8 mouse cellular contexts compared by ENCODE assay signal in the genomic region with DNA sequence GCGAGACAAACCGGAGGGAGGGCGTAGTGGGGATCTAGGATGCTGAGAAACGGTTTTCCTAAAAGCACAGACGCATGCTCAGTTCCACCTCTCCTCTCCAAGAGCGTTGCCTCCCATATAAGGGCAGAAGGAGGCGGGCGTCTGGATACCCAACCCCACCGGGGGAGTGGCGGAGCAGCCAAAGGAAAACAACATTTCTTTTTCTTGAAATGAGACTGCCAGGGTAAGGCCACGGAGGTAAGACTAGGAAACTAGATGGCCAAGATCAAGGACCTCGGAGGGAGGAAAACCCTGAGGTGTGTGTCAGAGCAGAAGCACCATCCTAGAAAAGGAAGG. TPM values are rescaled to one million over a fixed set of nuclear protein-coding genes. Genes with fewer than 3 reads are reported as not detected.
DNase-seq lines count a peak whose midpoint lies in the region; ATAC-seq and TF ChIP-seq lines count a peak whose summit lies in the region.

No protein-coding gene starts in this region.

- WGBS in forebrain, embryonic 12.5 days, result under 1% methylated on average over 12 of the region's 12 CpGs
- 3% methylated on average over 12 of the region's 12 CpGs for WGBS in heart, embryonic 15.5 days
- WGBS in liver, adult 2 months, result 2% methylated on average over 12 of the region's 12 CpGs

- DNase-seq in CD4-positive, CD25-positive, alpha-beta regulatory T cell, adult 2 months (ENCODE audit: low read depth, low spot score), result peak; percentile 48
- peak; percentile 35 for DNase-seq in c-Kit-positive CD71-negative TER-119-negative erythroid progenitor cells, embryonic 14.5 days (ENCODE audit: low read depth)
- peak; percentile 81 for DNase-seq in kidney, postnatal 10 days
- peak; percentile 80 for DNase-seq in liver, adult 2 months (ENCODE audit: extremely low read depth, low read depth, low spot score)
- peak; percentile 14 to 34 for DNase-seq in thymus, adult 18-20 months

- peaks cover 45% of the 10 kb centered on the region for H3K4me1 ChIP-seq in forebrain, embryonic 12.5 days
- H3K4me1 ChIP-seq in heart, embryonic 15.5 days (replicated peaks), result peaks cover 28% of the 10 kb centered on the region
- H3K4me1 ChIP-seq in liver, adult 2 months (ENCODE audit: control insufficient read depth, insufficient read depth, low read length), result peaks cover 21% of the 10 kb centered on the region

- H3K4me2 ChIP-seq in forebrain, embryonic 12.5 days, result peak overlapping the region; percentile 100
- H3K4me2 ChIP-seq in heart, embryonic 15.5 days, result peak overlapping the region; percentile 99
- peak overlapping the region; percentile 96 for H3K4me2 ChIP-seq in myocyte (ENCODE audit: low read depth)

- peak; percentile 66 for ATAC-seq in forebrain, embryonic 12.5 days (ENCODE audit: low FRiP score)
- 0 out of 2 replicates have a peak, but pooled peaks have one; percentile 45 for ATAC-seq in heart, embryonic 15.5 days (replicated peaks; ENCODE audit: insufficient number of reproducible peaks, insufficient read depth, low FRiP score, low read depth)

- peak overlapping the region; percentile 61; the same call in 1 of the 2 replicates for H3K27ac ChIP-seq in forebrain, embryonic 12.5 days
- no peak overlapping the region for H3K27ac ChIP-seq in heart, embryonic 15.5 days
- H3K27ac ChIP-seq in liver, adult 2 months (replicated peaks; ENCODE audit: insufficient read depth, low read depth, low read length), result 0 out of 2 replicates have a peak overlapping the region, but pooled peaks have one; percentile 47

- H3K36me3 ChIP-seq in forebrain, embryonic 12.5 days (replicated peaks), result peaks cover 9% of the 10 kb centered on the region; the same call in 1 of the 2 replicates
- H3K36me3 ChIP-seq in heart, embryonic 15.5 days, result peaks cover 12% of the 10 kb centered on the region
- no peaks in the 10 kb centered on the region for H3K36me3 ChIP-seq in liver, adult 2 months (ENCODE audit: control insufficient read depth, insufficient read depth, low read length)
- no peaks in the 10 kb centered on the region for H3K36me3 ChIP-seq in myocyte (ENCODE audit: control insufficient read depth, insufficient read depth)

- H3K9me3 ChIP-seq in forebrain, embryonic 12.5 days, result no peaks in the 10 kb centered on the region
- no peaks in the 10 kb centered on the region for H3K9me3 ChIP-seq in heart, embryonic 15.5 days (replicated peaks)

- no peak for TF ChIP-seq POLR2A in liver, adult 2 months (IDR thresholded peaks at IDR 0.05; ENCODE audit: extremely low read depth, insufficient read depth, low read length)
- TF ChIP-seq POLR2A in myocyte (IDR thresholded peaks at IDR 0.05; ENCODE audit: insufficient read length, low read depth), result no peak

- no peak overlapping the region for H3ac ChIP-seq in myocyte (ENCODE audit: control insufficient read depth, insufficient read length)

- H3K79me2 ChIP-seq in liver, adult 2 months (ENCODE audit: control insufficient read depth, insufficient read depth, low read length), result peaks cover 3% of the 10 kb centered on the region; the same call in 1 of the 2 replicates
- no peaks in the 10 kb centered on the region for H3K79me2 ChIP-seq in myocyte (ENCODE audit: control insufficient read depth, insufficient read depth)

- peak overlapping the region; percentile 27 for H3K4me3 ChIP-seq in forebrain, embryonic 12.5 days (replicated peaks)
- peak overlapping the region; percentile 35 for H3K4me3 ChIP-seq in heart, embryonic 15.5 days
- H3K4me3 ChIP-seq in liver, adult 2 months (ENCODE audit: insufficient read depth, low read depth, low read length), result peak overlapping the region; percentile 23; the same call in 1 of the 2 replicates
- H3K4me3 ChIP-seq in myocyte, result peak overlapping the region; percentile 28

- H3K9ac ChIP-seq in forebrain, embryonic 12.5 days, result peak overlapping the region; percentile 56
- H3K9ac ChIP-seq in heart, embryonic 15.5 days, result 0 out of 2 replicates have a peak overlapping the region, but pooled peaks have one; percentile 31
- H3K9ac ChIP-seq in liver, adult 2 months (ENCODE audit: low read depth, low read length), result peak overlapping the region; percentile 49

- no peak for TF ChIP-seq CTCF in liver, adult 2 months (IDR thresholded peaks at IDR 0.05; ENCODE audit: low read depth, low read length)

- H3K27me3 ChIP-seq in forebrain, embryonic 12.5 days, result peaks cover 32% of the 10 kb centered on the region
- peaks cover 14% of the 10 kb centered on the region; the same call in 1 of the 2 replicates for H3K27me3 ChIP-seq in heart, embryonic 15.5 days
- H3K27me3 ChIP-seq in liver, adult 2 months (ENCODE audit: control insufficient read depth, insufficient read depth, low read length), result no peaks in the 10 kb centered on the region
- no peaks in the 10 kb centered on the region for H3K27me3 ChIP-seq in myocyte (ENCODE audit: control insufficient read depth, insufficient read depth, insufficient read length)

TF ChIP-seq in myocyte, 11 proteins besides CTCF, POLR2A, EP300 and RAD21:
- TF ChIP-seq SRF (IDR thresholded peaks at IDR 0.05; ENCODE audit: control insufficient read depth, insufficient read length, low read depth) (peak; percentile 98), MYOD1 (IDR thresholded peaks at IDR 0.05; ENCODE audit: control insufficient read depth in 1 of 3, insufficient read length in 2 of 3, low read depth in 2 of 3) (no peak), MYOG (IDR thresholded peaks at IDR 0.05; ENCODE audit: control insufficient read depth in 1 of 3, insufficient read depth in 1 of 3, insufficient read length in 2 of 3, low read depth in 2 of 3) (no peak), USF1 (IDR thresholded peaks at IDR 0.05; ENCODE audit: low read depth) (no peak)

RNA-seq across cellular contexts. Expression of a gene that starts 38.1 kb away (rescaled TPM):
- polyA plus RNA-seq in forebrain, embryonic 12.5 days (2016; fragmentation: Nextera tagmentation; extraction: Ambion mirVana), result 43.4 and 48.3 TPM in 2 replicates
- 125 and 140 TPM in 2 replicates for polyA plus RNA-seq in heart, embryonic 15.5 days (2015; fragmentation: Nextera tagmentation; extraction: Ambion mirVana)
- 39.5 and 41.1 TPM in 2 replicates for total RNA-seq in liver, adult 2 months (2014; rRNA removed)
- 20.9 and 25.5 TPM in 2 replicates for polyA plus RNA-seq in liver, adult 2 months (2012; rRNA removed)
- 64.6 TPM for polyA plus RNA-seq in myocyte (2012; fragmentation: generic; extraction: Trizol)

RNA-seq across cellular contexts. Expression of a gene that starts 41.6 kb away (rescaled TPM):
- polyA plus RNA-seq in forebrain, embryonic 12.5 days (2016; fragmentation: Nextera tagmentation; extraction: Ambion mirVana), result 18.2 and 18.6 TPM in 2 replicates
- polyA plus RNA-seq in heart, embryonic 15.5 days (2015; fragmentation: Nextera tagmentation; extraction: Ambion mirVana), result 9.1 and 9.2 TPM in 2 replicates
- 20.3 and 22.8 TPM in 2 replicates for total RNA-seq in liver, adult 2 months (2014; rRNA removed)
- polyA plus RNA-seq in liver, adult 2 months (2012; rRNA removed), result 3.7 and 4.6 TPM in 2 replicates
- 1.1 TPM for polyA plus RNA-seq in myocyte (2012; fragmentation: generic; extraction: Trizol)

RNA-seq across cellular contexts. Expression of a gene that starts 48.7 kb away (rescaled TPM):
- 0.88 and 1.6 TPM in 2 replicates for polyA plus RNA-seq in forebrain, embryonic 12.5 days (2016; fragmentation: Nextera tagmentation; extraction: Ambion mirVana)
- polyA plus RNA-seq in heart, embryonic 15.5 days (2015; fragmentation: Nextera tagmentation; extraction: Ambion mirVana), result 8.7 and 9.2 TPM in 2 replicates
- total RNA-seq in liver, adult 2 months (2014; rRNA removed), result 14.9 and 15.7 TPM in 2 replicates
- 13.9 and 14.9 TPM in 2 replicates for polyA plus RNA-seq in liver, adult 2 months (2012; rRNA removed)
- 1.1 TPM for polyA plus RNA-seq in myocyte (2012; fragmentation: generic; extraction: Trizol)

RNA-seq across cellular contexts. Expression of a gene that starts 53.5 kb away (rescaled TPM):
- polyA plus RNA-seq in forebrain, embryonic 12.5 days (2016; fragmentation: Nextera tagmentation; extraction: Ambion mirVana), result 3.9 and 6.5 TPM in 2 replicates
- polyA plus RNA-seq in heart, embryonic 15.5 days (2015; fragmentation: Nextera tagmentation; extraction: Ambion mirVana), result 978 and 1,330 TPM in 2 replicates
- 1.3 and 2.4 TPM in 2 replicates for total RNA-seq in liver, adult 2 months (2014; rRNA removed)
- 5.5 and 6.6 TPM in 2 replicates for polyA plus RNA-seq in liver, adult 2 months (2012; rRNA removed)
- polyA plus RNA-seq in myocyte (2012; fragmentation: generic; extraction: Trizol), result 915 TPM

RNA-seq across cellular contexts. Expression of a gene that starts 54.5 kb away (rescaled TPM):
- 0.54 TPM in 1 of 2 replicates, not detected in the other for polyA plus RNA-seq in forebrain, embryonic 12.5 days (2016; fragmentation: Nextera tagmentation; extraction: Ambion mirVana)
- 236 and 268 TPM in 2 replicates for polyA plus RNA-seq in heart, embryonic 15.5 days (2015; fragmentation: Nextera tagmentation; extraction: Ambion mirVana)
- 0.55 TPM in 1 of 2 replicates, not detected in the other for total RNA-seq in liver, adult 2 months (2014; rRNA removed)
- 0.88 and 1.1 TPM in 2 replicates for polyA plus RNA-seq in liver, adult 2 months (2012; rRNA removed)
- polyA plus RNA-seq in myocyte (2012; fragmentation: generic; extraction: Trizol), result 249 TPM

Comparison
In these comparisons a context has a peak if more than half of its experiments do, and no peak if none do; other contexts are left out.
1. DNase-seq: peak in every context shown above with its lines; median percentile 81 in kidney, postnatal 10 days; 80 in liver, adult 2 months; 48 in CD4-positive, CD25-positive, alpha-beta regulatory T cell, adult 2 months; 35 in c-Kit-positive CD71-negative TER-119-negative erythroid progenitor cells, embryonic 14.5 days; 24 in thymus, adult 18-20 months.